9 mouse cellular contexts compared by ENCODE assay signal in genomic region chr9:84253022-84253991, GRCm38 (mm10).
DNase-seq lines count a peak whose midpoint lies in the region; ATAC-seq and TF ChIP-seq lines count a peak whose summit lies in the region.
"Had no signal": no experiment of that assay in that cellular context is flagged by ENCODE, and none has a peak within 500 bp of the region (broad histone marks: within the 10 kb centered on the region; RNA-seq: fewer than 3 reads in every experiment).

No protein-coding gene starts in this region.

- peak; percentile 65 for TF ChIP-seq CTCF in bone marrow, adult 2 months (IDR thresholded peaks at IDR 0.05; ENCODE audit: control insufficient read depth, insufficient read depth, low read length)
- peak; percentile 69; the same call in 1 of the 2 replicates for TF ChIP-seq CTCF in embryonic fibroblast, embryonic 13.5 days (IDR thresholded peaks at IDR 0.05; ENCODE audit: borderline replicate concordance, insufficient read depth, low read length)

- no peak for TF ChIP-seq POLR2A in bone marrow, adult 2 months (IDR thresholded peaks at IDR 0.05; ENCODE audit: borderline replicate concordance, control insufficient read depth, low read depth, low read length)
- TF ChIP-seq POLR2A in embryonic fibroblast, embryonic 13.5 days (IDR thresholded peaks at IDR 0.05; ENCODE audit: low read depth, low read length) = no peak

- H3K4me1 ChIP-seq in bone marrow, adult 2 months (ENCODE audit: control insufficient read depth, insufficient read depth, low read length) = no peaks in the 10 kb centered on the region
- peaks cover 8% of the 10 kb centered on the region for H3K4me1 ChIP-seq in embryonic fibroblast, embryonic 13.5 days (ENCODE audit: control insufficient read depth, insufficient read depth, low read length)
- no peaks in the 10 kb centered on the region for H3K4me1 ChIP-seq in intestine, embryonic 16.5 days (ENCODE audit: control insufficient read depth, insufficient read depth, low read length)
- H3K4me1 ChIP-seq in midbrain, embryonic 16.5 days (ENCODE audit: control insufficient read depth, insufficient read depth, low read length) = peaks cover 5% of the 10 kb centered on the region; the same call in 1 of the 2 replicates

- H3K4me2 ChIP-seq in intestine, embryonic 16.5 days (ENCODE audit: low read depth, low read length) = no peak overlapping the region
- no peak overlapping the region for H3K4me2 ChIP-seq in midbrain, embryonic 16.5 days (ENCODE audit: low read length)
- H3K4me2 ChIP-seq: embryonic facial prominence, embryonic 13.5 days had no signal

- peak; percentile 71; the same call in 1 of the 2 replicates for ATAC-seq in intestine, embryonic 16.5 days
- peak; percentile 89 for ATAC-seq in midbrain, embryonic 16.5 days

- no peak overlapping the region for H3K4me3 ChIP-seq in bone marrow, adult 2 months (replicated peaks; ENCODE audit: control insufficient read depth, low read depth, low read length)
- H3K4me3 ChIP-seq in embryonic fibroblast, embryonic 13.5 days (ENCODE audit: insufficient read depth, low read length) = no peak overlapping the region
- no peak overlapping the region for H3K4me3 ChIP-seq in intestine, embryonic 16.5 days (ENCODE audit: low read length)
- no peak overlapping the region for H3K4me3 ChIP-seq in midbrain, embryonic 16.5 days (ENCODE audit: low read depth, low read length)
- H3K4me3 ChIP-seq: embryonic facial prominence, embryonic 13.5 days had no signal

- no peak overlapping the region for H3K27ac ChIP-seq in bone marrow, adult 2 months (ENCODE audit: control insufficient read depth, insufficient read depth, low read depth, low read length, poor library complexity)
- no peak overlapping the region for H3K27ac ChIP-seq in embryonic fibroblast, embryonic 13.5 days (ENCODE audit: insufficient read depth, low read length)
- H3K27ac ChIP-seq in intestine, embryonic 16.5 days (ENCODE audit: low read length) = no peak overlapping the region
- H3K27ac ChIP-seq in midbrain, embryonic 16.5 days (ENCODE audit: low read length) = peak overlapping the region; percentile 30; the same call in 1 of the 2 replicates
- H3K27ac ChIP-seq: embryonic facial prominence, embryonic 13.5 days had no signal

- peak; percentile 3 for DNase-seq in spleen, adult 12 weeks (ENCODE audit: low spot score)
- DNase-seq in spleen, postnatal 4 days (ENCODE audit: low spot score in 2 of 2) = no peak
- DNase-seq in left cerebral cortex, postnatal 36 days (ENCODE audit: low spot score in 2 of 2) = peak; percentile 7 to 16
- peak; percentile 8 to 22 for DNase-seq in urinary bladder, postnatal 36 days (ENCODE audit: low spot score in 2 of 2)

- H3K36me3 ChIP-seq in intestine, embryonic 16.5 days (ENCODE audit: control insufficient read depth, insufficient read depth, low read length) = no peaks in the 10 kb centered on the region
- H3K36me3 ChIP-seq in midbrain, embryonic 16.5 days (ENCODE audit: control insufficient read depth, insufficient read depth, low read length) = no peaks in the 10 kb centered on the region
- H3K36me3 ChIP-seq: embryonic facial prominence, embryonic 13.5 days had no signal

- 15% methylated on average over 7 of the region's 7 CpGs for WGBS in bone marrow, adult 2 months
- WGBS in intestine, embryonic 16.5 days = 14% methylated on average over 7 of the region's 7 CpGs
- 13% methylated on average over 7 of the region's 7 CpGs for whole genome bisulfite sequencing in midbrain, embryonic 16.5 days

- intact Hi-C loops in left cerebral cortex, postnatal 36 days (cut with DNase I) = loop anchor here (10.0 kb wide), 2 partner anchors 289 to 1071 kb away; partner anchors contain the start of gene Tent5a

- H3K9ac ChIP-seq in intestine, embryonic 16.5 days (ENCODE audit: low read depth, low read length) = no peak overlapping the region
- no peak overlapping the region for H3K9ac ChIP-seq in midbrain, embryonic 16.5 days (ENCODE audit: low read depth, low read length)
- H3K9ac ChIP-seq: embryonic facial prominence, embryonic 13.5 days had no signal

- no peaks in the 10 kb centered on the region for H3K27me3 ChIP-seq in intestine, embryonic 16.5 days (replicated peaks; ENCODE audit: control insufficient read depth, insufficient read depth, low read length)
- H3K27me3 ChIP-seq in midbrain, embryonic 16.5 days (ENCODE audit: control insufficient read depth, insufficient read depth, low read depth, low read length) = no peaks in the 10 kb centered on the region
- H3K27me3 ChIP-seq: embryonic facial prominence, embryonic 13.5 days had no signal

- H3K9me3 ChIP-seq in intestine, embryonic 16.5 days (ENCODE audit: control insufficient read depth, low read length) = no peaks in the 10 kb centered on the region
- no peaks in the 10 kb centered on the region for H3K9me3 ChIP-seq in midbrain, embryonic 16.5 days (replicated peaks; ENCODE audit: control insufficient read depth, low read length, poor library complexity, severe bottlenecking)
- H3K9me3 ChIP-seq: embryonic facial prominence, embryonic 13.5 days had no signal

Comparison
In these comparisons a context has a peak if more than half of its experiments do, and no peak if none do; other contexts are left out.
1. DNase-seq: peak in spleen, adult 12 weeks (single experiment), left cerebral cortex, postnatal 36 days (2 of 2) and urinary bladder, postnatal 36 days (2 of 2); none in spleen, postnatal 4 days (0 of 2).